Mouse (Mus musculus): ENCODE measurements around the gene Gprc5b.

Gene Gprc5b

DNA sequence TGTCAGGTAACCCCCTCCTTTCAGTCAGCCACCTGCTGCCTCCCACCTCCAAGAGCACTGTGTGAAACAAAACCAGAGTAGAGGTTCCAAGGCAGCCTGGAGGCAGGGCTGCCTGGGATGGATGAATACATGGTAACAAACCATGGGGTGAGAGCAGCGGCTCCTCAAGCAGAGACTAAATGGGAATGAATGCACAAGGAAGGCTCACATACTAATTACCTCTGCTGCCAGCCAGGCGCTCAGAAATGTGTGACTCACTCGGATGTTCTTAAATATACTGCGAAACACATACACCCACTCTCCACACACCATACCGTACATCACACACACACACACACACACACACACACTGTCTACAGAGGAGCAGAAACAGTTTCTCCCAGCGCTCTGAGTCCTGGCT is 4.7 kb downstream of the Gprc5b start:
- no peak for DNase-seq (ENCODE audit: low spot score in 2 of 2)

DNA sequence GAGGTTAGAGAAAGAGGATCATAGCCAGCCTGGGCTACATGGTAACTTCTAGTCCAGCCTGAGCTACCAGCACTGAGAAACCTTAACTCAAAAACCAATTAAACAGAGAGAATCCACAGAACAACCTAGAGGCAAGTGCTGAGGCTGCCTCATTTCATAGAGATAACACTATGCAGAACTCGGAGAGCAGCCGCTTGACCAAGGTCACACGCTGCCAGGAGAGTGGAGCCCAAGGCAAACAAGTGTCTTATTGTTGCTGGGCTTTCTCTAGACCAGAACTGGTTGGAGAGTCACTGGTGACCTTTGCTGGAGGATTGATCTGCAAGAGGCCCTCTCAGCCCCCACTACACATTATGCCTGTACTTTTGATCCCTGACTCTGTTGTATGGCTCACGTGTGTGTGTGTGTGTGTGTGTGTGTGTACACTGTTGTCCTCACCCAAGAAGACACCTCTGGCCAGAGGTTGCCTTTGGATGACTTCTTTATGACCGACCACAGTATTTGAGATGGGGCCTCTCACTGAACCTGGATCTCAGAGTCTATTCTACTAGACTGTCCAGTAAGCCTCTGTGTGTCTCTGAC is 5.6 kb downstream of the Gprc5b start:
- DNase-seq (ENCODE audit: low spot score in 2 of 2) = no peak

DNA sequence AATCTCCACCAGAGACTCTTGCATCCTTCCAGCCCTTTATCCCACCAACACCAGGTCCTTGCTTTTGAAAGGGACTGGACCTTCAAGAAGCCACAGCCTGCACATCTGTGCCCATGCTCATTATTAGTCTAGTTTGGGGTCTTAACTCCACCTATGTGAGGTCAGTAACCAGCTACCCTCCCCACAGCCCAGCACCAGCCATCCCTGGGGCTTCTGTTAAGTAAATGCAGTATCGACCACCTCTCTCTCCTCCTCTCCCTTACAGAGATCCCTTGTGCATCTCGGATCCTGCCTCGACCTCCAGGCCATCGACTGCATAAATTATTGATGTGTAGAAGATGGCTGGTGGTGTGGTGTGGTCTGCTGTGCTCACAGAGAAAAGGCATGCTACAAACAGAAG is 8.6 kb downstream of the Gprc5b start:
- DNase-seq (ENCODE audit: low spot score in 2 of 2) = no peak

DNA sequence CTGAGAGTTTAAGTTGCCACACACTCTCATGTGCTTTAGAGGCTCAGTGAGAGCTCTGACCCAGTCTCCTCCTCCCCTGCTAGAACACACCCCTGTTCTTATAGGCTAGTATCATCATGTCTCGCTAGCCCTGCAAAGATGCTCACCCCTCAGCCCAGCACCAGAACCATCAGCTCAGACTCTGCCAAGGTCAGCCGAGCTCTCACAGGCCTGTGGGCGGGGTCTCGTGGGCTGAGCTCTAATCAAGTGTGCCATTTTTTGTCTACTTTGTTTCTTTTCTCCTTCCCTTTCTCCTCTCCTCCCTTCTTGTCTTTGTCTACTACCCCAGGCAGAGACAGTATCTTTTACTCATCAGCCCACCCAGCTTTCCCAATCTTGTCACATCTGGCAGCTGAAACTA is 9.2 kb downstream of the Gprc5b start:
- no peak for DNase-seq (ENCODE audit: low spot score in 2 of 2)

DNA sequence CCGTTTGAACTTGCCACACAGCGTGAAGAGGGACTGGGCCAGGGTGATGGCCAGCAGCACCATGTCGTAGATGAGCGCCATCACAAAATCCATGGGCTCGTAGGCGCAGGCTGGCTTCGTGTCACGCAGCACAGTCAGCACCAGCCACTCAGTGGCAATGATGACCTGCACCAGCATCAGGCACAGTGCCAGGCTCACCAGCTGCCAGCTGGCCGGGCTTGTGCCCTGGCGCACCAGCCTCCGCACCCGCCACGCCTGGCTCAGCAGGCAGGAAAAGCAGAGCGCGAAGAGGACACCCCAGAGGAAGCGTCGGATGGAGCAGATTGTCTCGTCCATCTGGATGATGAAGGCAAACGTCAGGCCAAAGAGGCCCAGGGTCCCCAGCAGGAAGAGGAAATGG is 11.1 kb downstream of the Gprc5b start:
- no peak for DNase-seq (ENCODE audit: low spot score in 2 of 2)

DNA sequence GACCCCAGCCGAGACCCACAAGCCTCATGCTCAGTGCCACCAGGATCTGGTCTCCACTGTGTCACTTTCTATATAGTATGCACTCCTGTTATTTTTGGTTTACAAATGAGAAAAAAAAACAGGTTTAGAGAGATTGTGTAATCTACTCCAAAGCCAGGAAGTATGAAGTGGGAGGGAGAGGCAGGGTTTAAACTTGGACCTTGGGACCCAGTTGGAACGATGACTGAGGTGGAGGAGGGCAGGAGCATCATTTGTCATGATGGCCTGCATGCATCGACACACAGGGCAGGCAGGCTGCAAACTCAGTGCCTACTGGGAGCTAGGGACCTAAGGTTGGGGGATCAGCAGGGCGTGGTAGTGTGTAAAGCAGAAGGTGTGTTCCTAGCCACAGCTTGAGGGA is 12.4 kb downstream of the Gprc5b start:
- no peak for DNase-seq (ENCODE audit: low spot score in 2 of 2)

DNA sequence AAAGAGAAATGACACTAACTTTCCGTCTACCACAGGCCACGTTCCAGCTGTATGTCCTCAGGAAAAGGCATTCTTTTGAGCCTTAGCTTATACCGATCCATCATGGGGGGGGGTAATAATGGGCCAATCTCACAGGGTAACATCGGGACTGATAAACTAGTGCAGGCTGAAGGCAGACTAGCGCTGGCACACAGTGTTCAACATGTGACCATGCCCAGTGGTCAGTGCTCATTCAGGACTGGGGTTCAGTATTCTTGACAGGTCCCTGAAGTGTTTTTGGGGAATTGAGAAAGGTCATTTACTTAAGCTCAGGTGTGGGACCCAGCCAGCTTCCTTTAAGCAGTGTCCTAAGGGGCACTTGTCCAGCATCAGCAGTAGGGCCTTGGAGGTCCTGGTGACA is 13.2 kb downstream of the Gprc5b start:
- no peak for DNase-seq (ENCODE audit: low spot score in 2 of 2)

DNA sequence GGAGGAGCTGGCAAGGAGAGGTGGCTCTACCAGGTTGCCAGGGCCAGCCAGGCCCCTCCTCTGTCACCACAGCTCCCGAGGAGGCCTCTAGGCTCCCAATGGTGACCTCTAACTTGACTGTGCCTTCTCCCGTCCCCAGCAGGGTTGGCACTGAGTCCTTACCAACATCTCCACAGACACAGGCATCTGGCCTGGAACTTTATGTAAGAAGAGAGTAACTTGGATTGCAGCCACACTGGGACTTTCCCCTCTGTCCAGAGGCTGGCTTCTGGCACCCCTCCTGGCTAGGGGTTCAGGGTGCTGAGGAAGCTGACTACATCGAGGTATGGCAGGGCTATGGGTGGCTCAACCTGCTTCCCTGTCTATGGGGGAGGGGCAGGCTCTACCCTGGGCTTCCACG is 13.7 kb downstream of the Gprc5b start:
- no peak for DNase-seq (ENCODE audit: low spot score in 2 of 2)

DNA sequence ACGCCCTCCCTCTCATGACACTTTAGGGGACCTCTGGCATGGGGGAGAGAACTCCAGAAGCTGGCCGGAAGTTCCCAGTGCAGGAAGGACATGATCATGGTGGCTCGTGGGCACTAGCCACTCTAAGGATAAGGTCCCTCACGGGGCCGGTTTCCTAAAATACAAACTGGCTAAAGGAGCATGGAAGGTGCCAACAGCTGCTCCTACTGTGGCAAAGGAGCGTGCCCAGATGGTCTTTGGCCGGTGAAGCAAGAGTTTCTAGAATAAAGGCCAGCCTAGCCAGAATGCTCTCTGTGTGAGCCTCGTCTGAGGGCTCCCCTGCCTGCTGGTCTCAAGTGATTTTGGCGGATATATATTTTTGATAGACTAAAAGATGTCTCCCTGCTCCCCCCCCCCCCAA is 15.3 kb downstream of the Gprc5b start:
- DNase-seq (ENCODE audit: low spot score in 2 of 2) = no peak

DNA sequence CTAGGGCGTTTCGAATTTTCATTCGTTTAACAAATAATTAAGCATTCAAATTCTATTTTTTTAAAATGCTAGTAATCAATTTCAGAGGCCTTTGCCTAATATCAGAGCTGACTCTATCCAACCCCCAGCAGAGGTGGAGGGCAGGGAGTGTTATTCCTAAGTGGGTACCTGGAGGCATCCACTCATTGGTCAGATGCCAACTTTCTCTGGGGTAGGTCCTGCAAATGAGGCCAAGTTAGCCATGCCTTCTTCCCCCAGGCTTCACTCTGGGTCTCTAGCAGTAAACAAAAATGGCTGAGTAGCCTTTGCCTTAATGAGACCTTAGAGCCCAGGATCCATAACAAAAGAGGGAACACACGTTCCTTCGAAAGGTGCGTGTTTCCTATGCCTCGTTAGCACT is 15.9 kb downstream of the Gprc5b start:
- DNase-seq (ENCODE audit: low spot score in 2 of 2) = no peak

DNA sequence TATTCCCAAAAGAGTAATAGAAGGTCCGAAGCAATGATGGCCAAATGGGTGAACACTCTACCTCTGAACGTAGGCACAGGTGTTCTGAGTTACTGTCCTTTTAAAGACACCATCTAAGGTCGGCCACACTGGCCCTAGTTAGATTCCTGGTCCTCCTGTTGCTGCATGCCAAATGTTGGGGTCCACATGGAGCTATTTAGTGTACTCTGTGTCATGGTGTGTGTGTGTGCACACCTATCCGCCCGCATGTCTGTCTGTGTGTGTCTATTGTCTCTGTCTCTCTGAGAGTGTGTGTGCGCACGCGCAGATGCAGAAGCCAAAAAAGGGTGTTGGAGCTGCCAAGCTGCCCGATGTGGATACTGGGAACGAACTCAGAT is 17.9 kb downstream of the Gprc5b start:
- no peak for DNase-seq (ENCODE audit: low spot score in 2 of 2)

DNA sequence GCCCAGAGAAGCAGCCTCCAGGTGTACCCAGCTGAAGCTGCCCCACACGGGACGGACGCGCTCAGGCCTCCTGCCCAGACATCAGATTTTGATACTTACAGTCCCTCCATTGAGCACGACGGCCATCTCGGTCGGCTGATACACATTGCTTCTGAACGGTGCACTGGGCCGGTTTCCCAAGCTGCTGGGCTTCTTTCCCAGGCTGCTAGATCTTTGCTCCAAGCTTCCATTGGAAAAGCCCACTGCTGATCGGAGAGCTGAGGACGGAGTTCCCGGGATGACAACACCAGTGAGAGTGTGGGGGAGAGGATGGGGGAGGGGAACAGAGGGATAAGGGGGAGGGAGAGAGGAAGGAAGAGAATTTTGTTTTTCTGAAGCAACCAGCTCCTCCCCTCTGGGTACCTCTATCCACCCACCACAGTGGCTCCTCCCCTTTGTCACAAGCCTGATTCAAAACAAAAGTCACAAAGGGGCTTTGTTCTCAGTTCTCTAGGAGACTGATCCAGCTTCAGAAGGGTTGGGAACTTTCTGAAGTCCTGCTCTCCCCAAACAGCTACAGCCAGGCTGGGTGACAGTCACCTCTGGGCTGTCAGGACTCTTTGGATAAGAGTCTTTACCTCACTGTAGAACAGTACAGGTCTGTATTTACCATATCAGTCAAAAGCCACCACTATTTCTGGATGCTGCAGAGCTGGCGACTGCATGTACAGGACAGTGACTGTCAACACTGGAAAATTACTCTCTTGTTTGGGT is 18.4 kb downstream of the Gprc5b start:
- no peak for DNase-seq (ENCODE audit: low spot score in 2 of 2)

DNA sequence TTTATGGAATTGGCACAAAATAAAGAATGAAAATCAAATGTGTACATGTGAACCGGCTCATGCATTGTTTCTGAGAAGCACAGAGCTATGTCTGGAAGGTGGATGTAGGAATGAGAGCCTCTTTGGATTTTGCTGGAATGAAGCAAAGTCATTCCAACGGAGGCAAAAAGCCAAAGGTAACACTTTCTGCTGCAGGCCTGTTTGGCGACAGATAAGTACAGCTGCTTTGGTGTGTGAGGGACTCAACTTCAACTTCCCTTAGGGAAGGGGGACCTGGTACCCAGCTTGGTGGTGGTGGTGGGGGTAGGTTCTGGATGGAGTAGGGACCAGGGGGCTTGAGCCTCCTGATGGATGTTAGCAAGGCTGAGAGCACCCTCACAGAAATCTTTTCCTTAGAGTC is 19.2 kb downstream of the Gprc5b start:
- DNase-seq (ENCODE audit: low spot score in 2 of 2) = no peak

DNA sequence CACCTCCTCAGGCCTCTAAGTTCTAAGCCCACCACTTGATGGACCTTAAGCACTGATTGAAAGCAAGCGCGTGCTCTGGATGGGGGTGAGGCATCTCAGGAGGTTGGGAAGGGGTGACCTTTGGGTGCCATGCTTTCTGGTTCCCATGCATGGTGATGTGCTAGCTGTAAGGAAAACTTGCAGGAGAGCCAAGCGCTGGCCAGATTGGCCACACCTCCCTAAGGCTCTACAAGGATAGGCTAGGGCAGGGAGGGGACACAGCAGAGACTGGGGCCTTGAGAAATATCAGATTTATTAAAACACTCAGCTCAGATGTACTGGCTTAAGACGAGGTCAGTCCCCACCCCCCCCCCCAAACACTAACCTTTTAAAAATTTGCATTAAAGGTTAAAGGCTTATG is 21.6 kb downstream of the Gprc5b start:
- DNase-seq (ENCODE audit: low spot score in 2 of 2) = no peak

DNA sequence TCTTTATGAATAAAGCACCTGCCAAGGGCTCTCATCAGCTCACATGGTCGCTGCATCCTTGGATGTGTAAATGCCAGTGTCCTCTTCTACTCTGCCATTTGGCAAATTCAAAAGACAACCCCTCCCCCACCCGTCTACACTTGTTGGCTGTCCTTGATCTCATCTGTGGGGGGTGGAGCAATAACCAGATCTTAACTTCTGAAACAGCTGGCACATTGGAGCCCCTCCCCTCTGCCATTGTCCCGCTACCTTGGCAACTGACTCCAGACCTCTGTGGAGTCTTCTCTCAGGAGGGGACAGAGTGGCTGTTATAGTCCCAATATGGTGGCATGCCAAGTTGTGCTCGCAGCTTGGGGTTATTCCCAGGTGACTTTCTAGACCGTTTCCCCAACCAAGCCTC is 22.7 kb downstream of the Gprc5b start:
- no peak for DNase-seq (ENCODE audit: low spot score in 2 of 2)

DNA sequence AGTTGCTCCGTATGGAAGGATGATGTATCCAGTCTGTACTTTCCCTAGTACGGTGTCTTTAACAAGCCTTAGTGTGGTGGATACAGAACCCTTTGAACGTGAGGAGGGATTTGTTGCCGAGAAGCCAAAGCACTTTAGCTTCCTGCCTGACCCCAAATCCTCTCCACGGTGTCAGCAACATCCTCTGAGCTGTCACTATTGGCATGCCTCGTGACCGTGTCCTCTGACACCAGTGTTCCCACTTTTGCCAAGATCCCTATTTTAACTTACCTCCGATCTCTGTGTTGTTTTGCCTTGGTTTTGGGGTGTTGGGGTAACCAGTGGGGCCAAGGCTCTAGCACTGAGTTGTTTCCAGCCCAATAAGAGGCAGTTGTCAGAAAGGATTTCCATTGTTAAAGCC is 23.5 kb downstream of the Gprc5b start:
- no peak for DNase-seq (ENCODE audit: low spot score in 2 of 2)

DNA sequence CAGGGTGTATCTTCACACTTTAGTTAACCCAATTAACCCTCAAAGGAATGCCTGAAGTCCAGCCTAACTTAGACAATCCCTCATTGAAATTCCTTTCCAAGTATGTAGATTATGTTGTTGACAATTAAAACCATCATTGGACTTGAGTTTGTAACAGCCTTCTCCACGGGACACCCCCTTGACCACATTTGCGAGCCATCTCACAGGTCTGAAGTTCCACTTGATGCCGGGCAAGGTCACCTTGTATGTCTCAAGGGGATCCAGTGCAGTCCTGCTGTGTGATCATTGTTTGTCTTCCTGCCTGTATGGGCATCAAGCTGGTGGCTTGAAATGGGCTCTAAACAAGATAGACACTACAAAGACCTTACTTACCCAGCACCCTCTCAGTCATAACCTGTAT is 26.1 kb downstream of the Gprc5b start:
- no peak for DNase-seq (ENCODE audit: low spot score in 2 of 2)

DNA sequence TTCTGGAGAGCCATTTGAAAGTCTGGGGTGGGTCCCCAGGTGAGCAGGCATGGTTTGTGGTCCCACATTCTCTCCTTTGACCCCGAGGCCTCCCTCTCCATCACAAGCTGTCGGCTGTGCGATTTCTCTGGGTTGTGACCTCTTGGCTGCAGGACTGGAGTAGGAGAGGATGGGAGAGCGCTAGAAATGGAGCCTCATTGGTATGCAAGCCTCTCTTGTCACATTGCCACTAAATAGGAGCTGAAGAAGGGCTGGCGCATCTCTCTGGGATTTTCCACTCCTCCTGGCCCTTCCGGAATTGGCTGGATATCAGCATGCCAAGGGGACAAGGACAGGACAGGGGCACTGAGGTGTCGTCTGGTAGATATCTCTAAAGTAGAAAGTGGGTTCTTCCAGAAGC is 29.8 kb downstream of the Gprc5b start:
- no peak for DNase-seq (ENCODE audit: low spot score in 2 of 2)

DNA sequence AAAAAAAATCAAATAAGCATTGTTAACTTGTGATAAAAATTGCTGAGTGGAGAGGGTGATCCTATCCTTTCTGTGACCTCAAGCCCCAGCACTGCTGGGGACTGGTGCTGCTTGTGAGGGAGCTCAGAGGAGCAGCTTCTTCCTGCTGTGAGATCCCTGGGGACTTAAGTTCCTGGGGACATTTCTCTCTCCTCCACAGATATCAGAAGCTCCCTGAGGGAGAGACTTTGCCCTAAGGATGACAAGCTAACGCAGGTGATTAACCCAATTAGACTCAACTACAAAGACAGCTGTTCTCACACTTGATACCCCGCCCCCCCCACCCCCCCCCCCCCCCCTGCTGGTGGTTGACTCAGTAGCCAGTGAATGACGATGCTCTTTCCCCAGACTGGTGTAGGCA is 30.2 kb downstream of the Gprc5b start:
- DNase-seq (ENCODE audit: low spot score in 2 of 2) = no peak

DNA sequence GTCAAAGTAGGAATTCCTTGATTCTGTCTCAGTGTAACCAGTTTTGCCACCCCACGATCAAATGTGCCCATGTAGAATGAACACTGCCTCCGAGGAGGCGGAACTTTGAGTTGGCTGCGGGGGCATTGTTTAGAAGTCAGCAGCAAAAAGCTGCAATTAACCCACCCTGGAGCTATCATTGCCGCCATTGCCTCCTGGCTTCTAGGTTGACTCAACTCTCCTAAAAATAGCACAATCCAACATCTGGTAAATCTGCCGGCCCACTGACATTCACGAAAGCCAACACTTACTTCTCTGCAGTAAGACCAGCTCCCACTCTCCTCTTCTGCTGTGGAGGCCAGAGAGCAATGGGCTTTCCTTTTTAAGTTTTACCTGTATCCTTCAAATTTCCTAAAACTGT is 35.8 kb downstream of the Gprc5b start:
- no peak for DNase-seq (ENCODE audit: low spot score in 2 of 2)

DNA sequence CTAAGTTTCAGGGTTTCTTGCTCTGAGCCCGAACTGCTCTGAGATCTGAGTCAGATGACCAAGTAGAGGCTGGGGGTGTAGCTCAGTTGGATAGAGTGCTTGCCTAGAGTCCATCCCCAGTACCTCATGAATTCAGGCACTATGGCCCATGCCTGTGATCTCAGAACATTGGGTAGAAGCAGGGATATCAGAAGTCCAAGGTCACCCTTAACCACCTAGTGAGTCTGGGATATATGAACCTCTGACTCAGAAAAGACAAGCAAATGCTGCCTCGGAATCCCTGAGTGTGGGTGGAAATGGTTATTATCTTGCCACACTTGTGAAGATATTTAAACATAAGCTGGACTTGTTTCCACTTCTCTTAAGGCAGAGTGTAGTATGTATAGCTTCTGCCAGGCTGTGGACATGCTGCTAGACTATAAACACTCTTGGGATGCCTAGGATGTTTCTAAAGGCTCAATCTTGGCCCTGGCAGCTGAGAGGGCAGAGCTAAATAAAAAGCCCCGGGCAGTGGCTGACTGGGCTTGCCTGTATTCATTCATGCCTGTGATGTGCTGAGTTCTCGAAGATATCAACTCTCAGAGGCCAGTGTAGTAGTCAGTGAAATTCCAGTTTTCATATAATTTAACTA is 38.3 kb downstream of the Gprc5b start:
- DNase-seq (ENCODE audit: low spot score in 2 of 2) = no peak

DNA sequence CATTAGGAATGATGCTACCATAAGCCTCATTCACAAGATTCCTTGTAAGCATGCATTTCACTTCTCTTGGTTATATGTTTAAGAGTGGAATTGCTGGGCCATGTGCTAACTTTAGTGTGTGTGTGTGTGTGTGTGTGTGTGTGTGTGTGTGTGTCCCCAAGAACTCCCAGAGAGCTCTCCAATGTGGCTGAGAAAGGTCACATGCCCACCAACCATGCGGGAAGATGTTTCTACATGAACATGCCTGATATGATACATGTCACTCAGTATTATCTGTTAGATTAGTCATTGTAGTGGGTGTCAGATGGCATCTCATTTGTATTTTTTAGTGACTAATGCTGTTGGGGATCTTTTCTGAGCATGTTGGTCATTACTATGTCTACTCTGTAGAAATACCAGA is 40.0 kb downstream of the Gprc5b start:
- DNase-seq (ENCODE audit: low spot score in 2 of 2) = no peak

DNA sequence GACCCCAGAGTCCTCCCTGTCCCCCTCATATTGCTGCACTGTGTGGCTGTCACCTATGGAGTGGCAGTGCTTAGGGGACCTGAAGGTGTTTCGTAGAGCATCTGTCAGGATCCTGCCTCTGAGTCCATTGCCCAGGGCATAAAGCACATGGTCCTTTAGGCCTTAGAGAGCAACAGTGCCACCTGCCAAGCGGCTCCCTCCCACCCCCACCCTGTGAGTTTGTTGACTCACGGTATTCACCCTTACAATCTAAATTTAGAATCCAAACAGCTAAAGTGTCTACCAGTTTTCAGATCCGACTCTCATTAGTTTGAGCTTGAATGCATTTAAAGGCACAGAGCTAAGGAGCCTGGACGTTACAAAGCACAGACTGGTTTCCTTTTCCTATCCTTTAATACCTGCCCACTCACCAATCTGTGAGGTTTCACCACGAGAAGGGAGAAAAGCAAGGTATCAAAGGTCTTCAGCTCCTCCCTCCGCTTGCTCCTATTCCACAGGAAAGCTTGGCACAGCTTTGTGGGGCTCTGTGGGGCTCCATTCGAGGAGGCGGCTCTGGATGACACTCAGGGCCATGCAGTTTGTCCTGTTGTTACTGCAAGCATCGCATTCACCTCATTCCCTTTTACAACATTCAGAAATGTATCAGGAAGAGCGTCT is 41.3 kb downstream of the Gprc5b start:
- no peak for DNase-seq (ENCODE audit: low spot score in 2 of 2)

Data from thymus, postnatal 10 days (tissue).